Mouse (Mus musculus): ENCODE measurements around the gene Vegfc.

- no peak for TF ChIP-seq CTCF (conservative IDR thresholded peaks at IDR 0.05; ENCODE audit: insufficient read depth, insufficient read length, low read depth, low read length)
- TF ChIP-seq POLR2A (IDR thresholded peaks at IDR 0.05; ENCODE audit: low read depth, low read length): no peak
These were observed 44.5 kb downstream of the Vegfc start for GRCm38 (mm10) chr8:54121942-54122341.
